Mouse (Mus musculus) kidney, postnatal 0 days (tissue): ENCODE data around the gene Tshz2. TPM values are rescaled to one million over a fixed set of nuclear protein-coding genes. Genes with fewer than 3 reads are reported as not detected.

Source experiments
- ATAC-seq: fragments of 200-750 bp; cut with Nextera tagmentation; replicated peaks from 2 replicates; pipeline ENCODE4 v1.8.0; 2017; ENCODE audit warnings: low read depth, moderate number of reproducible peaks, moderate TSS enrichment, moderate library complexity; ENCODE audit not compliant: low FRiP score
- DNase-seq: peaks from one replicate; pipeline ENCODE4 v3.0.0-alpha.2; 2016; ENCODE audit warnings: low spot score
- H3K27ac ChIP-seq: fragments of 300-500 bp; sonication (generic); 2 replicates; pipeline ENCODE4 v1.5.1; 2014; ENCODE audit warnings: mild to moderate bottlenecking
- H3K27me3 ChIP-seq: fragments of 300-500 bp; sonication (generic); 2 replicates; pipeline ENCODE4 v1.6.1; 2014; ENCODE audit warnings: low read length, mixed read lengths; ENCODE audit not compliant: insufficient read depth
- H3K36me3 ChIP-seq: fragments of 300-500 bp; sonication (generic); 2 replicates; pipeline ENCODE4 v1.6.1; 2014; ENCODE audit warnings: low read length, mixed read lengths; ENCODE audit not compliant: insufficient read depth
- H3K4me1 ChIP-seq: fragments of 300-500 bp; sonication (generic); replicated peaks from 2 replicates; pipeline ENCODE4 v1.6.1; 2014; ENCODE audit warnings: antibody characterized with exemption, low read length, mixed read lengths; ENCODE audit not compliant: insufficient read depth
- H3K4me2 ChIP-seq: fragments of 300-500 bp; sonication (generic); 2 replicates; pipeline ENCODE4 v1.6.1; 2014; ENCODE audit warnings: mild to moderate bottlenecking, low read length, moderate library complexity, mixed read lengths
- H3K4me3 ChIP-seq: fragments of 300-500 bp; sonication (generic); replicated peaks from 2 replicates; pipeline ENCODE4 v1.5.1; 2014; ENCODE audit warnings: low read depth, low read length
- H3K9ac ChIP-seq: fragments of 300-500 bp; sonication (generic); 2 replicates; pipeline ENCODE4 v1.6.1; 2014; ENCODE audit warnings: low read depth, low read length
- H3K9me3 ChIP-seq: fragments of 300-500 bp; sonication (generic); replicated peaks from 2 replicates; pipeline ENCODE4 v1.6.1; 2016; ENCODE audit warnings: low read length, inconsistent platforms, mixed read lengths
- CTCF ChIP-seq: IDR thresholded peaks from 2 replicates; pipeline ENCODE4 v1.5.1; 2016; ENCODE audit warnings: antibody characterized with exemption, low read depth, mild to moderate bottlenecking, moderate library complexity
- WGBS: fragments of 180-500 bp; shearing (Covaris S2); extraction: QIAGEN DNeasy Blood & Tissue Kit; methylation state at CpG from one replicate; pipeline ENCODE4 v1.1.7; 2014; 5-methylcytosine and 5-hydroxymethylcytosine counted together
- polyA plus RNA-seq: library from polyadenylated mRNA; unstranded; fragments of >200 nt; fragmentation: Nextera tagmentation; extraction: Ambion mirVana; gene quantifications from 2 replicates; pipeline ENCODE4 v1.2.1, GENCODE M21; 2015

The Tshz2 gene
- polyA plus RNA-seq, 1 experiment from 2014 or later = 9.8 TPM

- DNase-seq (peak; percentile 57), ATAC-seq (no peak)
- no peaks in the 10 kb centered on the region for H3K27me3 ChIP-seq
- H3K4me3 ChIP-seq = peak overlapping the region; percentile 83
- H3K36me3 ChIP-seq = no peaks in the 10 kb centered on the region
- H3K9me3 ChIP-seq = no peaks in the 10 kb centered on the region
- H3K4me1 ChIP-seq = peaks cover 27% of the 10 kb centered on the region
- no peak overlapping the region for H3K27ac ChIP-seq
- 0 out of 2 replicates have a peak overlapping the region, but pooled peaks have one; percentile 37 for H3K9ac ChIP-seq
- 13% methylated on average over 4 of the region's 4 CpGs for WGBS
- TF ChIP-seq CTCF = no peak
- H3K4me2 ChIP-seq = peak overlapping the region; percentile 87
Observed at GRCm38 (mm10) chr2:169636414-169636813, 3.6 kb downstream of the Tshz2 start.

- 43% methylated on average over 14 of the region's 14 CpGs for WGBS
- no peak overlapping the region for H3K4me2 ChIP-seq
- DNase-seq (no peak), ATAC-seq (no peak)
- no peak overlapping the region for H3K27ac ChIP-seq
- TF ChIP-seq CTCF = no peak
- no peaks in the 10 kb centered on the region for H3K9me3 ChIP-seq
- H3K4me3 ChIP-seq = no peak overlapping the region
- no peaks in the 10 kb centered on the region for H3K27me3 ChIP-seq
- no peaks in the 10 kb centered on the region for H3K36me3 ChIP-seq
- no peak overlapping the region for H3K9ac ChIP-seq
- H3K4me1 ChIP-seq = peaks cover 9% of the 10 kb centered on the region
Observed at GRCm38 (mm10) chr2:169641547-169641946, 8.7 kb downstream of the Tshz2 start.

GRCm38 (mm10) chr2:169642420-169642819, 9.6 kb downstream of the Tshz2 start:
- Histone ChIP-seq H3K9me3 (no peaks in the 10 kb centered on the region), H3K4me3 (no peak overlapping the region), H3K36me3 (no peaks in the 10 kb centered on the region), H3K4me1 (0 out of 2 replicates have a peak, but pooled peaks cover 3% of the 10 kb centered on the region), H3K27ac (no peak overlapping the region), H3K4me2 (no peak overlapping the region), H3K9ac (no peak overlapping the region), H3K27me3 (no peaks in the 10 kb centered on the region)
- peak; percentile 17; the same call in 1 of the 2 replicates for TF ChIP-seq CTCF
- 89% methylated on average over 8 of the region's 8 CpGs for WGBS
- ATAC-seq = no peak
- no peak for DNase-seq

GRCm38 (mm10) chr2:169647091-169647490, 14.3 kb downstream of the Tshz2 start:
- no peak overlapping the region for H3K4me3 ChIP-seq
- H3K4me1 ChIP-seq = peaks cover 5% of the 10 kb centered on the region; the same call in 1 of the 2 replicates
- H3K9me3 ChIP-seq = no peaks in the 10 kb centered on the region
- no peak for DNase-seq
- 95% methylated on average over 7 of the region's 7 CpGs for WGBS
- H3K27me3 ChIP-seq = no peaks in the 10 kb centered on the region
- H3K9ac ChIP-seq = no peak overlapping the region
- H3K27ac ChIP-seq = no peak overlapping the region
- no peaks in the 10 kb centered on the region for H3K36me3 ChIP-seq
- no peak overlapping the region for H3K4me2 ChIP-seq
- no peak for ATAC-seq
- no peak for TF ChIP-seq CTCF

- Histone ChIP-seq H3K9me3 (no peaks in the 10 kb centered on the region), H3K36me3 (no peaks in the 10 kb centered on the region), H3K4me1 (peaks cover 5% of the 10 kb centered on the region; the same call in 1 of the 2 replicates), H3K4me3 (no peak overlapping the region), H3K27ac (no peak overlapping the region), H3K9ac (no peak overlapping the region), H3K27me3 (no peaks in the 10 kb centered on the region), H3K4me2 (no peak overlapping the region)
- peak; percentile 52 for DNase-seq
- TF ChIP-seq CTCF = no peak
- 50% methylated on average over 7 of the region's 7 CpGs for WGBS
- no peak for ATAC-seq
Observed at GRCm38 (mm10) chr2:169649262-169649885, 16.6 kb downstream of the Tshz2 start.

- Histone ChIP-seq H3K27ac (no peak overlapping the region), H3K36me3 (no peaks in the 10 kb centered on the region), H3K9me3 (no peaks in the 10 kb centered on the region), H3K27me3 (no peaks in the 10 kb centered on the region), H3K9ac (no peak overlapping the region), H3K4me1 (peaks cover 8% of the 10 kb centered on the region; the same call in 1 of the 2 replicates), H3K4me2 (no peak overlapping the region), H3K4me3 (no peak overlapping the region)
- DNase-seq = no peak
- no peak for ATAC-seq
- 72% methylated on average over 1 of the region's 1 CpGs for WGBS
- TF ChIP-seq CTCF = no peak
Observed at GRCm38 (mm10) chr2:169653282-169653681, 20.5 kb downstream of the Tshz2 start.
